Mouse (Mus musculus) liver, embryonic 12.5 days (tissue): ENCODE results near the gene Nsun5. TPM values are rescaled to one million over a fixed set of nuclear protein-coding genes. Genes with fewer than 3 reads are reported as not detected.

Experiments
- ATAC-seq: fragments of 200-750 bp; cut with Nextera tagmentation; 2 replicates; pipeline ENCODE4 v1.8.0; 2017; ENCODE audit warnings: moderate number of reproducible peaks, mild to moderate bottlenecking, moderate library complexity
- H3K27ac ChIP-seq: fragments of 300-500 bp; sonication (generic); 2 replicates; pipeline ENCODE4 v1.5.1; 2016; ENCODE audit warnings: mild to moderate bottlenecking
- H3K27me3 ChIP-seq: fragments of 300-500 bp; sonication (generic); replicated peaks from 2 replicates; pipeline ENCODE4 v1.6.1; 2016; ENCODE audit warnings: mild to moderate bottlenecking, moderate library complexity
- H3K36me3 ChIP-seq: fragments of 300-500 bp; sonication (generic); 2 replicates; pipeline ENCODE4 v1.6.1; 2016; ENCODE audit warnings: mild to moderate bottlenecking, moderate library complexity
- H3K4me1 ChIP-seq: fragments of 300-500 bp; sonication (generic); 2 replicates; pipeline ENCODE4 v1.6.1; 2016
- H3K4me2 ChIP-seq: fragments of 300-500 bp; sonication (generic); 2 replicates; pipeline ENCODE4 v1.6.1; 2016; ENCODE audit warnings: mild to moderate bottlenecking, moderate library complexity
- H3K4me3 ChIP-seq: fragments of 300-500 bp; sonication (generic); 2 replicates; pipeline ENCODE4 v1.5.1; 2016; ENCODE audit warnings: mild to moderate bottlenecking, moderate library complexity
- H3K9ac ChIP-seq: fragments of 300-500 bp; sonication (generic); 2 replicates; pipeline ENCODE4 v1.6.1; 2016; ENCODE audit warnings: mild to moderate bottlenecking, moderate library complexity
- H3K9me3 ChIP-seq: fragments of 300-500 bp; sonication (generic); replicated peaks from 2 replicates; pipeline ENCODE4 v1.6.1; 2016; ENCODE audit warnings: mild to moderate bottlenecking, moderate library complexity
- WGBS: fragments of 180-500 bp; shearing (Covaris S2); methylation state at CpG from one replicate; pipeline ENCODE4 v1.1.7; 2016; ENCODE audit not compliant: insufficient replicate concordance; 5-methylcytosine and 5-hydroxymethylcytosine counted together
- microRNA-seq: library from miRNA; unstranded; fragments of <30 nt; microRNA quantifications from one replicate; pipeline ENCODE4, GENCODE M21; 2017
- polyA plus RNA-seq: library from polyadenylated mRNA; unstranded; fragments of >200 nt; fragmentation: Nextera tagmentation; extraction: Ambion mirVana; gene quantifications from 2 replicates; pipeline ENCODE4 v1.2.1, GENCODE M21; 2016

Nsun5 gene
- polyA plus RNA-seq, 1 experiment from 2014 or later: 33.6 TPM

- Histone ChIP-seq H3K4me3 (no peak overlapping the region), H3K4me2 (no peak overlapping the region), H3K27me3 (no peaks in the 10 kb centered on the region), H3K27ac (no peak overlapping the region), H3K9ac (no peak overlapping the region), H3K4me1 (no peaks in the 10 kb centered on the region), H3K36me3 (peaks cover 7% of the 10 kb centered on the region; the same call in 1 of the 2 replicates), H3K9me3 (no peaks in the 10 kb centered on the region)
- no peak for ATAC-seq
- 76% methylated on average over 9 of the region's 9 CpGs for WGBS
Observed at GRCm38 (mm10) chr5:135410266-135410665, 40.5 kb downstream of the Nsun5 start.

Small RNA genes lying within 50 kb of the gene (microRNA-seq; reads per million reads assigned to microRNA genes)
- gene Mir7033: 2.1 reads per million

Other genes with a start within 250 kb of the Nsun5 start
- 17.1 and 18.9 TPM in 2 replicates for gene Tbl2, start 220.3 kb upstream of the Nsun5 start, polyA plus RNA-seq
- 38.2 and 44.3 TPM in 2 replicates for gene Bcl7b, start 201.7 kb upstream of the Nsun5 start, polyA plus RNA-seq
- gene Baz1b, start 182.7 kb upstream of the Nsun5 start, polyA plus RNA-seq: 35.2 and 37.6 TPM in 2 replicates
- 0.58 and 0.74 TPM in 2 replicates for gene Fzd9, start 118.7 kb upstream of the Nsun5 start, polyA plus RNA-seq
- 0.13 and 0.26 TPM in 2 replicates for gene Fkbp6, start 19.9 kb upstream of the Nsun5 start, polyA plus RNA-seq
- not detected in 2 replicates for gene Trim50, start 16.7 kb upstream of the Nsun5 start, polyA plus RNA-seq
- 12.2 and 13.8 TPM in 2 replicates for gene Pom121, start 24.6 kb downstream of the Nsun5 start, polyA plus RNA-seq
- gene Hip1, start 175.2 kb downstream of the Nsun5 start, polyA plus RNA-seq: 8.0 and 8.1 TPM in 2 replicates
- gene Ccl26, start 193.6 kb downstream of the Nsun5 start, polyA plus RNA-seq: not detected in 2 replicates
- 9.8 and 10.2 TPM in 2 replicates for gene Ccl24, start 203.1 kb downstream of the Nsun5 start, polyA plus RNA-seq